Mouse (Mus musculus): ENCODE results near the gene Pkp1. TPM values are rescaled to one million over a fixed set of nuclear protein-coding genes. Genes with fewer than 3 reads are reported as not detected.

The Pkp1 gene
- polyA plus RNA-seq, 1 experiment = 6.4 TPM

DNA sequence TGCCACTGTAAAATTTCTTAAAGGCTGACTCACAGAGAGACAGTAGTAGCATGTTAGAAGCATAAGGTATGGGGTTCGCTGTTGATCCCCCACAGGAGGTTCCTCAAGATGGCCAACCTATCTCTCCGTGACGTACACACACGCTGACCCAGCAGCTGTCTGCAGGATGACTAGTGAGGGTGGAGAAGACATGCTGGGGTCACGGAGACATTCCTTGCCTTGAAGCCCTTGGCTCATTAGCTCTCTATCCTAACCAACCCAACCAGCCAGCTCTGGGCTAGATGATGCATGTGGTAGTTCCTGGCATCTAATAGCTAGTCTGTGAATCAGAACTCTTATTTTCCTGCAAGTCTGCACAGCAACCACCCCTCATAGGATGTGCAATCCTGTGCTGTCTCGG, 50.4 kb downstream of the Pkp1 start:
- Histone ChIP-seq H3K79me2 (ENCODE audit: control insufficient read depth, insufficient read depth) (no peaks in the 10 kb centered on the region), H3ac (ENCODE audit: control insufficient read depth, insufficient read length, low read depth) (no peak overlapping the region), H3K36me3 (ENCODE audit: control insufficient read depth, insufficient read depth) (no peaks in the 10 kb centered on the region), H3K79me3 (ENCODE audit: low read depth) (no peaks in the 10 kb centered on the region), H3K27me3 (ENCODE audit: control insufficient read depth, insufficient read depth, insufficient read length) (no peaks in the 10 kb centered on the region), H3K4me3 (ENCODE audit: insufficient read depth, poor library complexity, severe bottlenecking) (no peak overlapping the region)
- no peak for TF ChIP-seq MAX (IDR thresholded peaks at IDR 0.05)
- no peak for TF ChIP-seq CEBPB (IDR thresholded peaks at IDR 0.05; ENCODE audit: low read depth)
- TF ChIP-seq FOSL1 (IDR thresholded peaks at IDR 0.05; ENCODE audit: insufficient read depth, low read length, poor library complexity, severe bottlenecking) = no peak
- TF ChIP-seq USF1 (IDR thresholded peaks at IDR 0.05; ENCODE audit: low read depth) = no peak
- TF ChIP-seq MYOG (IDR thresholded peaks at IDR 0.05; ENCODE audit: control insufficient read depth, extremely low read depth, insufficient read length) = no peak
- TF ChIP-seq CTCF (IDR thresholded peaks at IDR 0.05; ENCODE audit: control insufficient read depth, insufficient read depth, insufficient read length) = no peak
- TF ChIP-seq MYOD1 (IDR thresholded peaks at IDR 0.05; ENCODE audit: control insufficient read depth, insufficient read length, low read depth) = no peak

DNA sequence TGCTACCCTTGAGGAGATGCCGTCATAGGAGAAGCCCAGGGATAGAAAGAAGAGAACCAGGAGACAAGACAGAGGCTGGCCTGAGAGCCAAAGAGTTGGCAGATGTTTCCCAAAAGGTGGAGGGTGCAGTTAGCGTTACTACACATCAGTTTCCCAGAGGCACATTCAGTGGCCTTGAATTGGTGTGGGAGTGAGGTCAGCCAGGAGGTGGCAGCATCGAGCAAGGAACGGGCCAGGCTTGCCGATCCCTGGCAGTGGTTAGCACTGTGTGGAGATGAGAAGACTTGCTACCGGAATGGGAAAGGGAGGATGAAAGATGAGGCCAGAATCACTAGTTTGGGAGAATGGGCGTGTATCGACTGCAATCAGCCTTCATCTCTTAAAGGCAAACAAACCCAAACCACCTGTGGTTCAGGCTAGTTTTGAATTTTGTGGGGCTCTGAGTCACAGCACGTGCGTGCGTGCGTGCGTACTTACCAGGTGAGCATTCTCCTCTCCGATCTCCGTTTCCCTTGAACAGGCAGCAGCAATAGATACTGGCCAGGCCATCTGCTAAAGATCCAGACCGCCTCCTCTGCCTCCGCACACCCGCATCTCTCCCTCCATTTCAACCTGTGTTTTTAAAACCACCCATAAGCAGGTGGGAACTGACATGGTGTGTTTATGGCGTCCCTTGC, 53.4 kb downstream of the Pkp1 start:
- H3K79me3 ChIP-seq (ENCODE audit: low read depth) = no peaks in the 10 kb centered on the region
- H3K4me3 ChIP-seq (ENCODE audit: insufficient read depth, poor library complexity, severe bottlenecking) = no peak overlapping the region
- H3K27me3 ChIP-seq (ENCODE audit: control insufficient read depth, insufficient read depth, insufficient read length) = no peaks in the 10 kb centered on the region
- no peaks in the 10 kb centered on the region for H3K79me2 ChIP-seq (ENCODE audit: control insufficient read depth, insufficient read depth)
- no peak overlapping the region for H3ac ChIP-seq (ENCODE audit: control insufficient read depth, insufficient read length, low read depth)
- H3K36me3 ChIP-seq (ENCODE audit: control insufficient read depth, insufficient read depth) = no peaks in the 10 kb centered on the region
- TF ChIP-seq MYOG (IDR thresholded peaks at IDR 0.05; ENCODE audit: control insufficient read depth, extremely low read depth, insufficient read length) (no peak), MAX (IDR thresholded peaks at IDR 0.05) (peak; percentile 61), FOSL1 (IDR thresholded peaks at IDR 0.05; ENCODE audit: insufficient read depth, low read length, poor library complexity, severe bottlenecking) (no peak), CTCF (IDR thresholded peaks at IDR 0.05; ENCODE audit: control insufficient read depth, insufficient read depth, insufficient read length) (peak; percentile 93), MYOD1 (IDR thresholded peaks at IDR 0.05; ENCODE audit: control insufficient read depth, insufficient read length, low read depth) (no peak)

DNA sequence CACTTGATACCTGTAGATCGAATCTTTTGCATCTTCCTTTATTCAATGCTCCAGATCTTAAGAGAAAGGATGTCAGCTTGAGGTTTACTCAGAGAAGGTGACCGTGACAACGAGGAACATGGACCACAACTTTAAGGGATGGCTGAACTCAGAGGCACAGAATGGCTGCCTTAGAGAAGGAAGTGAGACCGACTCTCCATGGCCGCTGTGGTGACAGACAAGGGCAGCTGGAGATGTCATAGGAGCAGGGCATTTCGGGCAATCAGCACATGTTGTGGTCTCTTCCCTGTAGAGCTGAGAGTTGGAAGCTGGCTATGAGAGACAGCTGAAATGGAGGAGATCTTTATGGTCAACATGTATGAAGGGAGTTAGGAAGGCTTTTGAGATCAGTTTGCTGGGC, 54.2 kb downstream of the Pkp1 start:
- no peak overlapping the region for H3K4me3 ChIP-seq (ENCODE audit: insufficient read depth, poor library complexity, severe bottlenecking)
- H3K79me3 ChIP-seq (ENCODE audit: low read depth) = no peaks in the 10 kb centered on the region
- H3K36me3 ChIP-seq (ENCODE audit: control insufficient read depth, insufficient read depth) = no peaks in the 10 kb centered on the region
- H3K27me3 ChIP-seq (ENCODE audit: control insufficient read depth, insufficient read depth, insufficient read length) = no peaks in the 10 kb centered on the region
- no peaks in the 10 kb centered on the region for H3K79me2 ChIP-seq (ENCODE audit: control insufficient read depth, insufficient read depth)
- TF ChIP-seq MYOD1 (IDR thresholded peaks at IDR 0.05; ENCODE audit: control insufficient read depth, insufficient read length, low read depth) = peak; percentile 97
- no peak for TF ChIP-seq CEBPB (IDR thresholded peaks at IDR 0.05; ENCODE audit: low read depth)
- H3ac ChIP-seq (ENCODE audit: control insufficient read depth, insufficient read length, low read depth) = no peak overlapping the region

DNA sequence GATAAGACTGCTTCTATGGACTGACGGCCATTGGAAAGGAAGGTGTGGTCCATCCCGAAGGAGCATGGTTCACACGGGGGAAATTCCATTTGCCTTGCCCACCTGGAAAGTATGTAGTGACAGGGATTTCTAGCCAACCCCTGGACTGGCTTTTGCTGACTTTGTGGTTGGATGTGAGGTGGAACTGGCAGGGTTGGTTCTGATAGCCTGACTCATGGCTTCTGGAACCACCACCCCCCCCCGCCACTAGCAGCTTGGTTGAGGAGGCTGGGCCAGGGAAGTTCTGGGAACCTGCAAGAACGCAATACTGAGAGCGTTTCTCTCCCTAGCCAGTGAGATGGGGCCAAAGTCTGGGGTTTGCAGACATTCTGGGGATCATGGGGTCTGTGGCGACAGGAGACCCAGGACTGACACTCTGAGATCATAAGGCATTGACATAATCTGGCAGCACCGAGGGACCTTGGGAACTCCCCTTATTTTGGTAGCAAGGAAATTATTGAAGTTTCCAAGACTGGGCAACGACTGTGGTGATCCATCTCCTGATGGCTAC, 55.1 kb downstream of the Pkp1 start:
- no peaks in the 10 kb centered on the region for H3K79me3 ChIP-seq (ENCODE audit: low read depth)
- no peaks in the 10 kb centered on the region for H3K27me3 ChIP-seq (ENCODE audit: control insufficient read depth, insufficient read depth, insufficient read length)
- H3K36me3 ChIP-seq (ENCODE audit: control insufficient read depth, insufficient read depth) = no peaks in the 10 kb centered on the region
- no peak overlapping the region for H3ac ChIP-seq (ENCODE audit: control insufficient read depth, insufficient read length, low read depth)
- no peaks in the 10 kb centered on the region for H3K79me2 ChIP-seq (ENCODE audit: control insufficient read depth, insufficient read depth)
- no peak for TF ChIP-seq CTCF (IDR thresholded peaks at IDR 0.05; ENCODE audit: control insufficient read depth, insufficient read depth, insufficient read length)
- TF ChIP-seq FOSL1 (IDR thresholded peaks at IDR 0.05; ENCODE audit: insufficient read depth, low read length, poor library complexity, severe bottlenecking) = no peak
- TF ChIP-seq MYOG (IDR thresholded peaks at IDR 0.05; ENCODE audit: control insufficient read depth, extremely low read depth, insufficient read length) = no peak
- TF ChIP-seq MAX (IDR thresholded peaks at IDR 0.05) = no peak
- no peak for TF ChIP-seq USF1 (IDR thresholded peaks at IDR 0.05; ENCODE audit: low read depth)
- no peak for TF ChIP-seq MYOD1 (IDR thresholded peaks at IDR 0.05; ENCODE audit: control insufficient read depth, insufficient read length, low read depth)
- TF ChIP-seq CEBPB (IDR thresholded peaks at IDR 0.05; ENCODE audit: low read depth) = no peak
- no peak overlapping the region for H3K4me3 ChIP-seq (ENCODE audit: insufficient read depth, poor library complexity, severe bottlenecking)

DNA sequence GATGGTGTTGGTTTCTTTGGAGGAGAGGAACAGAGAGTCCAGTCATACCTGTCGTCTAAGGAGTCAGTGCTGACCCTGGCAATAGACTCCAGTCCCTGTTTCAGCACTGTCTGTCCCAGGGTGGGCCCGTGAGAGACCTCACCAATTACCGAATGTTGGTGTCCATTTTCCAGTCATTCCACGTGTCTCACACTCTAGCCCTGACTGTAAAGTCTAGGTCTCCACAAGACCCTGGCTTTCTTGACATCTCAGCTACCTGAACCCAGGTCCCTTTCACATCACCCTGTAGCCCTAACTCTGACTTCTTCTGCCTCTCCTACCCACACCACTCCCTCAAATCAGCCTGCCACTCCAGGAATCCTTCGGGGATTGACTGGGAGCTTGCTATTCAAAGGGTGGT, 56.4 kb downstream of the Pkp1 start:
- Histone ChIP-seq H3K4me3 (ENCODE audit: insufficient read depth, poor library complexity, severe bottlenecking) (no peak overlapping the region), H3ac (ENCODE audit: control insufficient read depth, insufficient read length, low read depth) (no peak overlapping the region), H3K79me3 (ENCODE audit: low read depth) (no peaks in the 10 kb centered on the region), H3K79me2 (ENCODE audit: control insufficient read depth, insufficient read depth) (no peaks in the 10 kb centered on the region), H3K27me3 (ENCODE audit: control insufficient read depth, insufficient read depth, insufficient read length) (no peaks in the 10 kb centered on the region), H3K36me3 (ENCODE audit: control insufficient read depth, insufficient read depth) (no peaks in the 10 kb centered on the region)
- TF ChIP-seq CEBPB (IDR thresholded peaks at IDR 0.05; ENCODE audit: low read depth) (no peak), USF1 (IDR thresholded peaks at IDR 0.05; ENCODE audit: low read depth) (no peak), CTCF (IDR thresholded peaks at IDR 0.05; ENCODE audit: control insufficient read depth, insufficient read depth, insufficient read length) (no peak), MYOG (IDR thresholded peaks at IDR 0.05; ENCODE audit: control insufficient read depth, extremely low read depth, insufficient read length) (no peak), MYOD1 (IDR thresholded peaks at IDR 0.05; ENCODE audit: control insufficient read depth, insufficient read length, low read depth) (no peak), FOSL1 (IDR thresholded peaks at IDR 0.05; ENCODE audit: insufficient read depth, low read length, poor library complexity, severe bottlenecking) (no peak), MAX (IDR thresholded peaks at IDR 0.05) (no peak)
